Mouse (Mus musculus) neural tube, embryonic 14.5 days (tissue): Measurements from ENCODE around the gene Skap2. TPM values are rescaled to one million over a fixed set of nuclear protein-coding genes. Genes with fewer than 3 reads are reported as not detected.

Experiments used
- ATAC-seq: fragments of 200-750 bp; cut with Nextera tagmentation; 2 replicates; pipeline ENCODE4 v1.8.0; 2017; ENCODE audit warnings: low read depth, mild to moderate bottlenecking, moderate TSS enrichment, moderate library complexity
- H3K27ac ChIP-seq: fragments of 300-500 bp; sonication (generic); 2 replicates; pipeline ENCODE4 v1.5.1; 2014; ENCODE audit warnings: low read depth, mild to moderate bottlenecking, control low read depth, low read length, moderate library complexity, mixed read lengths
- H3K27me3 ChIP-seq: fragments of 300-500 bp; sonication (generic); 2 replicates; pipeline ENCODE4 v1.6.1; 2014; ENCODE audit warnings: low read length; ENCODE audit not compliant: control insufficient read depth, insufficient read depth
- H3K36me3 ChIP-seq: fragments of 300-500 bp; sonication (generic); 2 replicates; pipeline ENCODE4 v1.6.1; 2014; ENCODE audit warnings: low read length, mixed read lengths; ENCODE audit not compliant: control insufficient read depth, insufficient read depth
- H3K4me1 ChIP-seq: fragments of 300-500 bp; sonication (generic); 2 replicates; pipeline ENCODE4 v1.6.1; 2014; ENCODE audit warnings: low read length; ENCODE audit not compliant: control insufficient read depth, insufficient read depth
- H3K4me2 ChIP-seq: fragments of 300-500 bp; sonication (generic); 2 replicates; pipeline ENCODE4 v1.6.1; 2014; ENCODE audit warnings: mild to moderate bottlenecking, low read depth, low read length, control low read depth
- H3K4me3 ChIP-seq: fragments of 300-500 bp; sonication (generic); 2 replicates; pipeline ENCODE4 v1.5.1; 2014; ENCODE audit warnings: low read depth, low read length, control low read depth, mixed read lengths
- H3K9ac ChIP-seq: fragments of 300-500 bp; sonication (generic); replicated peaks from 2 replicates; pipeline ENCODE4 v1.6.1; 2014; ENCODE audit warnings: low read depth, mild to moderate bottlenecking, control low read depth, low read length, mixed read lengths
- H3K9me3 ChIP-seq: fragments of 300-500 bp; sonication (generic); 2 replicates; pipeline ENCODE4 v1.6.1; 2016; ENCODE audit warnings: low read length; ENCODE audit not compliant: control insufficient read depth
- WGBS: fragments of 180-500 bp; shearing (Covaris S2); extraction: QIAGEN DNeasy Blood & Tissue Kit; methylation state at CpG from one replicate; pipeline ENCODE4 v1.1.7; 2014; 5-methylcytosine and 5-hydroxymethylcytosine counted together
- polyA plus RNA-seq: library from polyadenylated mRNA; unstranded; fragments of >200 nt; fragmentation: Nextera tagmentation; extraction: Ambion mirVana; gene quantifications from 2 replicates; pipeline ENCODE4 v1.2.1, GENCODE M21; 2014

The Skap2 gene
- polyA plus RNA-seq, 1 experiment from 2014 or later: 26.1 TPM

GRCm38 (mm10) chr6:52008757-52009156, 3.6 kb downstream of the Skap2 start:
- H3K9me3 ChIP-seq: no peaks in the 10 kb centered on the region
- WGBS: 47% methylated on average over 3 of the region's 3 CpGs
- ATAC-seq: no peak
- H3K9ac ChIP-seq: no peak overlapping the region
- no peaks in the 10 kb centered on the region for H3K36me3 ChIP-seq
- H3K4me3 ChIP-seq: no peak overlapping the region
- peaks cover 30% of the 10 kb centered on the region for H3K4me1 ChIP-seq
- no peak overlapping the region for H3K4me2 ChIP-seq
- no peaks in the 10 kb centered on the region for H3K27me3 ChIP-seq
- H3K27ac ChIP-seq: no peak overlapping the region

GRCm38 (mm10) chr6:52006649-52007218, 5.6 kb downstream of the Skap2 start:
- peak overlapping the region; percentile 66 for H3K4me2 ChIP-seq
- peaks cover 31% of the 10 kb centered on the region for H3K4me1 ChIP-seq
- peak overlapping the region; percentile 78 for H3K27ac ChIP-seq
- H3K9me3 ChIP-seq: no peaks in the 10 kb centered on the region
- ATAC-seq: 0 out of 2 replicates have a peak, but pooled peaks have one; percentile 38
- no peaks in the 10 kb centered on the region for H3K36me3 ChIP-seq
- no peaks in the 10 kb centered on the region for H3K27me3 ChIP-seq
- 9% methylated on average over 13 of the region's 13 CpGs for WGBS
- H3K4me3 ChIP-seq: peak overlapping the region; percentile 20; the same call in 1 of the 2 replicates
- H3K9ac ChIP-seq: peak overlapping the region; percentile 39; the same call in 1 of the 2 replicates

GRCm38 (mm10) chr6:52005963-52006648, 6.2 kb downstream of the Skap2 start:
- 4% methylated on average over 19 of the region's 19 CpGs for WGBS
- Histone ChIP-seq H3K4me2 (peak overlapping the region; percentile 66), H3K4me1 (peaks cover 29% of the 10 kb centered on the region), H3K36me3 (no peaks in the 10 kb centered on the region), H3K9me3 (no peaks in the 10 kb centered on the region), H3K27me3 (no peaks in the 10 kb centered on the region), H3K4me3 (peak overlapping the region; percentile 20), H3K27ac (peak overlapping the region; percentile 78), H3K9ac (peak overlapping the region; percentile 39)
- ATAC-seq: peak; percentile 70

- H3K27me3 ChIP-seq: no peaks in the 10 kb centered on the region
- peak overlapping the region; percentile 66 for H3K4me2 ChIP-seq
- peak overlapping the region; percentile 78 for H3K27ac ChIP-seq
- no peaks in the 10 kb centered on the region for H3K9me3 ChIP-seq
- no peak for ATAC-seq
- H3K9ac ChIP-seq: peak overlapping the region; percentile 39
- peak overlapping the region; percentile 20; the same call in 1 of the 2 replicates for H3K4me3 ChIP-seq
- peaks cover 29% of the 10 kb centered on the region for H3K4me1 ChIP-seq
- WGBS: 15% methylated on average over 8 of the region's 8 CpGs
- H3K36me3 ChIP-seq: no peaks in the 10 kb centered on the region
These were observed 6.8 kb downstream of the Skap2 start for GRCm38 (mm10) chr6:52005616-52005962.

GRCm38 (mm10) chr6:52004995-52005394, 7.4 kb downstream of the Skap2 start:
- peak overlapping the region; percentile 4; the same call in 1 of the 2 replicates for H3K27ac ChIP-seq
- no peaks in the 10 kb centered on the region for H3K36me3 ChIP-seq
- H3K27me3 ChIP-seq: no peaks in the 10 kb centered on the region
- no peaks in the 10 kb centered on the region for H3K9me3 ChIP-seq
- ATAC-seq: no peak
- WGBS: 16% methylated on average over 3 of the region's 3 CpGs
- H3K4me1 ChIP-seq: peaks cover 29% of the 10 kb centered on the region
- no peak overlapping the region for H3K4me3 ChIP-seq
- H3K9ac ChIP-seq: 0 out of 2 replicates have a peak overlapping the region, but pooled peaks have one; percentile 28
- H3K4me2 ChIP-seq: peak overlapping the region; percentile 26; the same call in 1 of the 2 replicates

GRCm38 (mm10) chr6:52002676-52003075, 9.7 kb downstream of the Skap2 start:
- peak overlapping the region; percentile 33 for H3K4me2 ChIP-seq
- 4% methylated on average over 8 of the region's 8 CpGs for WGBS
- no peaks in the 10 kb centered on the region for H3K36me3 ChIP-seq
- H3K9ac ChIP-seq: no peak overlapping the region
- no peak overlapping the region for H3K27ac ChIP-seq
- H3K4me3 ChIP-seq: peak overlapping the region; percentile 3; the same call in 1 of the 2 replicates
- no peak for ATAC-seq
- H3K4me1 ChIP-seq: peaks cover 21% of the 10 kb centered on the region
- no peaks in the 10 kb centered on the region for H3K27me3 ChIP-seq
- H3K9me3 ChIP-seq: no peaks in the 10 kb centered on the region

- no peak; the same call in 1 of the 2 replicates for ATAC-seq
- H3K4me2 ChIP-seq: no peak overlapping the region
- 32% methylated on average over 4 of the region's 4 CpGs for WGBS
These were observed 13.2 kb downstream of the Skap2 start for GRCm38 (mm10) chr6:51999157-51999478.

GRCm38 (mm10) chr6:51998409-51999156, 13.8 kb downstream of the Skap2 start:
- H3K9me3 ChIP-seq: no peaks in the 10 kb centered on the region
- H3K9ac ChIP-seq: no peak overlapping the region
- H3K36me3 ChIP-seq: no peaks in the 10 kb centered on the region
- H3K27ac ChIP-seq: no peak overlapping the region
- H3K4me3 ChIP-seq: no peak overlapping the region
- no peaks in the 10 kb centered on the region for H3K27me3 ChIP-seq
- 27% methylated on average over 7 of the region's 7 CpGs for WGBS
- peak; percentile 68 for ATAC-seq
- H3K4me1 ChIP-seq: peaks cover 3% of the 10 kb centered on the region; the same call in 1 of the 2 replicates
- no peak overlapping the region for H3K4me2 ChIP-seq

More at GRCm38 (mm10) chr6:51999157-51999478, 13.2 kb downstream of the Skap2 start:
- no peak overlapping the region for H3K4me3 ChIP-seq
- no peaks in the 10 kb centered on the region for H3K27me3 ChIP-seq
- H3K4me1 ChIP-seq: peaks cover 3% of the 10 kb centered on the region; the same call in 1 of the 2 replicates
- H3K27ac ChIP-seq: no peak overlapping the region
- no peaks in the 10 kb centered on the region for H3K36me3 ChIP-seq
- no peaks in the 10 kb centered on the region for H3K9me3 ChIP-seq
- no peak overlapping the region for H3K9ac ChIP-seq

- Histone ChIP-seq H3K9me3 (no peaks in the 10 kb centered on the region), H3K4me3 (no peak overlapping the region), H3K27ac (no peak overlapping the region), H3K27me3 (no peaks in the 10 kb centered on the region), H3K4me2 (no peak overlapping the region), H3K4me1 (no peaks in the 10 kb centered on the region), H3K36me3 (no peaks in the 10 kb centered on the region), H3K9ac (no peak overlapping the region)
- WGBS: 82% methylated on average over 2 of the region's 2 CpGs
- no peak for ATAC-seq
These were observed 24.4 kb downstream of the Skap2 start for GRCm38 (mm10) chr6:51987999-51988398.
